Mouse (Mus musculus) fat pad, adult 2 months (tissue): ENCODE results near the gene Krtap17-1.

Experiments used
- DNase-seq: peaks from one replicate; pipeline ENCODE4 v3.0.0-alpha.2; 2011; ENCODE audit warnings: low read depth, low spot score; ENCODE audit errors: extremely low read depth

Gene Krtap17-1

DNA sequence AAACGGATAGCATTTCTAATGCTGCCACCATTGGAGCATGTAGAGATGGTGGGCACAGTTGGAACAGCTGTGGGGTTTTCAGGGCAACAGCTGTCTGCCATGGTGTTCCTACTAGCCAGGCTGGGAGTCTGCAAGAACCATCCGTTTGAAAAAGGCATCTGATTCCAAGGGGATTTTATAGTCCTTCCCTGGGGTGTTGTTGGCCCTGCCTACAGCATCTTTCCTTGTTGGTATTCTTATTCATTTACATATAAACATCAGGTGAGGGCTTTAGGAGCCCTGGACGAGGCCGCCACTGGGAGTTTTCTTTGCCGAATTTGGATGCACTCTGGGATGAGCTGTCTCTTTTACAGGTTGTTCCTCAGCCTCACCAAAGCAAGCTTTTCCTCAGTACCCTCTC, 14.8 kb downstream of the Krtap17-1 start, which contains the start of gene Krtap29-1:
Gene Krtap29-1 (minus strand): TSS at position 101 of the 400 bp plus-strand sequence.
- DNase-seq, result no peak

GRCm38 (mm10) chr11:99965961-99966360, 27.8 kb downstream of the Krtap17-1 start:
- no peak for DNase-seq

DNA sequence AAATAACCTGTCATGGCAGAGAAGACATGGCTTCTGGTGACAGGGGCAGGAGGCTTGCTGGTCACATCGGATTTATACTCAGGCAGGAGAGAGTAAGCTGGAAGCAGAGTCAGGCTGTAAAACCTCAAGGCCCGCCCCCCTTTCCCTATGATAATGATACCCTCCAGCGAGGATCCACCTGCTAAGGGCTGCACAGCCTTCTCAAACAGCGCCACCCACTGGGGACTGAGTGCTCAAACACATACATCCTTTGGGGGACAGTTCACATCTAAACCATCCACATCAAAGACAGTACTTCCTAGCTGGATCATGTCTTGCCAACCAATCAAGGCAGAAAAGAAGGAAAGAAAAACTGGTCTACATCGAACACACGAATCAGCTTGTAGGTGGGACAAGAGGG, 29.6 kb downstream of the Krtap17-1 start:
- no peak for DNase-seq

DNA sequence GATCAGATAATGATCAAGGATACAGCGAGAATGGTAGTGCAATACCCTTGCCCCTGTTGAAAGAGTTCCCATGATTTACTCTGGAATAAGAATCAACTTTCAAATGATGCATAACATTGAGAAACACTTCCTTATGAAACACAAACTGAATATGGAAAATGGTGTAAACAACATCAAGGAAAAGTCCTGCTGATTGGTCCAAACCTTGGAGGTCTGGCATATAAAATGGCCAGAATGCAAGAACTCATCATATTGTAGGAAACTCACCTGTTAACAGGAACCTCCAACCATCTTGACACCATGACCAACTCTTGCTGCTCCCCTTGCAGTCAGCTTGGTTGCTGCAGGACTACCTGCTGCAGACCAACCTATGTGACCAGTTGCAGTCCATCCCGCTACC, 45.6 kb downstream of the Krtap17-1 start, which contains the start of gene Krtap9-5:
Gene Krtap9-5 (plus strand): TSS at position 301 of the 400 bp plus-strand sequence.
- no peak for DNase-seq
